Mouse (Mus musculus): ENCODE results near the gene Nfib.

GRCm38 (mm10) chr4:82709666-82710065, 4.1 kb upstream of the Nfib start:
- TF ChIP-seq POLR2A (IDR thresholded peaks at IDR 0.05; ENCODE audit: control insufficient read depth, extremely low read depth, insufficient read depth, low read length, poor library complexity) (no peak), CTCF (IDR thresholded peaks at IDR 0.05; ENCODE audit: borderline replicate concordance, control insufficient read depth, extremely low read depth, insufficient read depth, low read length, poor library complexity) (no peak)

Measured in thymus, adult 2 months (tissue).